Mouse (Mus musculus) mesoderm, embryonic 11.5 days (tissue): ENCODE measurements around the gene Ccm2.

Experiments used
- DNase-seq: peaks from one replicate; pipeline ENCODE4 v3.0.0-alpha.2; 2012; ENCODE audit warnings: low read depth, low spot score

The Ccm2 gene

GRCm38 (mm10) chr11:6529961-6530360 is 16.7 kb upstream of the Ccm2 start:
- DNase-seq = no peak

DNA sequence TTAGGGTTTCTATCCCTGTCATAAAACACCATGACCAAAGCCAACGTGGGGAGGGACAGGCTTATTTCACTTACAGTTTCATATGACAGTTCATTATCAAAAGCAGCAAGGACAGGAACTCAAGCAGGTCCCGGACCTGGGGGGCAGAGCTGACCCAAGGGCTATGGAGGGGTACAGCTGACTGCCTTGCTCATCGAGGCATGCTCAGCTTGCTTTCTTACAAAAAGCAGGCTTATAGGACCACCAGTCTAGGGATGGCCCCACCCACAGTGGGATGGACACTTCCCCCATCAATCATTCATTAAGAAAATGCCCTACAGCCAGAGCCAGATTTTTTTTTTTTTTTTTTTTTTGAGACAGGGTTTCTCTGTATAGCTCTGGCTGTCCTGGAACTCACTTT is 15.9 kb upstream of the Ccm2 start:
- DNase-seq = no peak

DNA sequence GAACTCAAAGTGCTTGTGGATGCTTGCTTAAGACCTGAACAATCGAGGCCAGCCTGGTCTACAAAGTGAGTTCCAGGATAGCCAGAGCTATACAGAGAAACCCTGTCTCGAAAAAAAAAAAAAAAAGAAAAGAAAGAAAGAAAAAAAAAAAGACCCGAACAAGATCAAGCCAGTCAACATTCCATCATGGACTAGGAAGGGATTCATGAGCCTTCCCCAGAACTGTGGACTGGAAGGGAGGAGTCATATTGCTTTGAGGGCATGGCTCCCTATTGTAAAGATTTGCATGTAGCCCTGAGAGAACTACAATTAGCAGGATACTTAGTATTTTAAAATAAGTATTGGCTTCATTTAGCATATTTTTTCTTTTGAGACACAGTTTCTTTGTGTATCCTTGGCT is 2.0 kb upstream of the Ccm2 start:
- no peak for DNase-seq

DNA sequence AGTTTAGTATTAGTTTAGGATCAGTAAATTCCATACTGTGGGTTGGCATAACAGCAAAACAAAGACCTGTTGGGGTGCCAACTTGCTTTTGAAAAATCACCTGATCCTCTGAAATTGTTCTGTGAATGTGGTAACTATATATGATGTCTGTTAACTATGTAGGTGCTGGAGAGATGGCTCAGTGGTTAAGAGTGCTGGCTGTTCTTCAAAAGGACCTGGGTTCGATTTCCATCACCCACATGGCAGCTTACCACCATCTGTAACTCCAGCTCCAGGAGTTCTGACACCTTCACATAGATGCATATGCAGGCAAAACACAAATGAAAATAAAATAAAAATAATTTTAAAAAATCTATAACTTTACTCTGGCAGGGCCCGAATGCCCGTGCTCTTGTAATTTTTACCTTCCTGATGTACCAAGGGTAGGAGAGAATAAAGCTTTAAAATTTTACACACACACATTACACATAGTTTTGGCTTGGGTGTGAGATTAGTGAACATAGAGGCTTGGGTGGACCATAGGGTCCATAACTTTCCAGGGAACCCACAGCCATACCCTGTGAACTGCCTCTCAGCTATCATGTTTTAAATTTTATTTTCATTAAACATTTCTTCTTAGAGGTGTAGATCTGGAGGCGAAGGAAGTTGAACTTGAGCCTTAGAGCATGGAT is 1.4 kb upstream of the Ccm2 start:
- no peak for DNase-seq

DNA sequence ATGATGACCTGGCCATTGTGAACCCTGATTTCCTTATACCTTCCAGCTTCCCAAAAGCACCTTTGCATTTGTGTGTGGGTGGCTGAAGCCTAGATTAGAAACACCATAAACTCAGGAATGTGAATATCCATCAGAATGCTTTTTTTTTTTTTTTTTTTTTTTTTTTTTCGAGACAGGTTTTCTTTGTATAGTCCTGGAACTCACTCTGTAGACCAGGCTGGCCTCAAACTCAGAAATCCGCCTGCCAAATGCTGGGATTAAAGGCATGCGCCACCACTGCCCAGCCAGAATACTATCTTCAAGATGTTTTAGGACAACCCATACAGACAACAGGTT is 862 bp upstream of the Ccm2 start:
- DNase-seq = no peak

GRCm38 (mm10) chr11:6547037-6547680 is 472 bp downstream of the Ccm2 start:
- DNase-seq = peak; percentile 56

- DNase-seq = no peak
These were observed 1.1 kb downstream of the Ccm2 start for GRCm38 (mm10) chr11:6547696-6548325.

DNA sequence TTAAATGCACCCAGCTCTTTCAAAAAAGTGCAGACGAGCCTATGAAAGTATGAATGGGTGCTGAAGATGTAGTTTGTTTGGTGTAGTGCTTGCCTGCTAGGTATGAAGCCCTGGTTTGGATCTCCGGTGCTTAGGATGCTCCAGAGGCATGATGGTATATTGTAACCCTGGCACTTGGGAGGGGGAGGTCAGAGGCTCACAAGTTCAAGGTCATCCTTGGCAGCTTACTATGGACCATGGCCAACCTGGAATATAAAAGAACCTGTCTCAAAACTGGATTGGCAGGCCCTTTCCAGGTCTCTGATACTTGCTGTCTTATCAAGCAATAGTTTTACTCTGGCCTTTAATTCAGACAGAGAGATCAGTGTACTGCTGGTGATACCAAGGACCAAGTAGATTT is 3.1 kb downstream of the Ccm2 start:
- no peak for DNase-seq

DNA sequence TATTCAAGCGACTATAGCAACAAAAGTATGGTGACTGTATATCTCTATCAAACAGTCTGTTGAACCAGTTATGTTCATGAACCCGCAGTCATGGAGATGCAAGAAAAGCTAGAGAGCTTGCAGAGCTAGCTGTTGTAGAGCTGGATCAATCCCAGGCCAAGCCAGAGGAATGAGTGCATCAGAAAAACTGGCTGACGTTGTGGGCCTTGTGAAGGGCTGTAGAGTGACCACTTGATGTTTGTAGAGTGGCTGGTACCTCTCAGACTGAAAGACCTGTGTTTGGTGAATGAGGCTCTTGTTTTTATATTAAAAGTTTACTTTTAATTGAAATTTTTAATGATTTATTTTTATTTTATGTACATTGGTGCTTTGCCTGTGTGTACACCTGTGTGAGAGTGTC is 3.5 kb downstream of the Ccm2 start:
- DNase-seq = no peak

GRCm38 (mm10) chr11:6558234-6558633 is 11.5 kb downstream of the Ccm2 start:
- no peak for DNase-seq

GRCm38 (mm10) chr11:6559996-6560395 is 13.3 kb downstream of the Ccm2 start:
- DNase-seq = no peak

- DNase-seq = no peak
These were observed 14.1 kb downstream of the Ccm2 start for GRCm38 (mm10) chr11:6560655-6561360.

- DNase-seq = no peak
These were observed 14.8 kb downstream of the Ccm2 start for GRCm38 (mm10) chr11:6561474-6561873.

GRCm38 (mm10) chr11:6562359-6562758 is 15.7 kb downstream of the Ccm2 start:
- DNase-seq = no peak

DNA sequence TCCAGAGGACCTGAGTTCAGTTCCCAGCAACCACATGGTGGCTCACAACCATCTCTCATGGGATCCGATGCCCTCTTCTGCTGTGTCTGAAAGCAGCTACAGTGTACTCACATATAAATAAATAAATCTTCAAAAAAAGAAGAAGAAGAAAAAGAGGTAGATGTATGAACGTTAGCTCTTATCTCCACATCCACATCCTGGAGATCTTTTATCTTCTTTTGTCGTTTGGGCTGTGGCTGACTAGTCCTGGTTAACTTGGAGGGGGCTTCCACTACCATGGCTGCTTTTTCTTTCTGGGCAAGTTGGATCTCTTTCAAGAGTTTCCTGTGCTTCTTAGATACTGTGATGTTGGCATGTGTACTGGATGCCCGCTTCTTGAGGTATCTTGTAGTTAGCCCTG is 16.5 kb downstream of the Ccm2 start:
- no peak for DNase-seq

- DNase-seq = no peak
These were observed 19.8 kb downstream of the Ccm2 start for GRCm38 (mm10) chr11:6566496-6566895.

GRCm38 (mm10) chr11:6567951-6568350 is 21.3 kb downstream of the Ccm2 start:
- no peak for DNase-seq

- no peak for DNase-seq
These were observed 22.1 kb downstream of the Ccm2 start for GRCm38 (mm10) chr11:6568584-6569409.

DNA sequence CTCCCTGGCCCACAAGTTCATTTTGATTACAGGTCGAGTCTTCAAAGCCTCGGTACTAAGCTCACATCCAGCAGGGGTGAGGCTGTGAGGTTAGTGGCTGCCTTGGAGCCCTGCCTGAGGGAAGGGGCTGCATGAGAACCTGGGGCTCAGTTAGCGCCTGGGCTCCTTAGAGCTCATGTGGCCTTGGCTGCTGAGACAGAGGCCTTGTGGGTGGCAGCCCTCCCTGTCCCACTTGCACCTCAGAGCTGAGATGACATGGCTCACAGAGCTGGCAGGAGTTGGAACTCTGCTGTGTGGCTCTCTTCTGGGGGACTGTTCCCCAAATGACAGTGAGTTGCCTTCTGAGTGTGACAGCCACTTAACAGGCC is 22.7 kb downstream of the Ccm2 start:
- no peak for DNase-seq

- DNase-seq = no peak
These were observed 29.5 kb downstream of the Ccm2 start for GRCm38 (mm10) chr11:6576151-6576550.

- no peak for DNase-seq
These were observed 32.7 kb downstream of the Ccm2 start for GRCm38 (mm10) chr11:6579361-6579760.
